Mouse (Mus musculus) olfactory bulb, adult 2 months (tissue): ENCODE measurements around the gene Hs3st3b1.

Source experiments
- CTCF ChIP-seq: fragments of 200-500 bp; IDR thresholded peaks from 2 replicates; pipeline ENCODE4 v1.5.1; 2012; ENCODE audit warnings: low read depth, mild to moderate bottlenecking, low read length, moderate library complexity; ENCODE audit not compliant: insufficient read depth
- POLR2A ChIP-seq: fragments of 200-500 bp; IDR thresholded peaks from 2 replicates; pipeline ENCODE4 v1.6.1; 2012; ENCODE audit warnings: mild to moderate bottlenecking, low read depth, low read length, moderate library complexity; ENCODE audit not compliant: insufficient read depth

DNA sequence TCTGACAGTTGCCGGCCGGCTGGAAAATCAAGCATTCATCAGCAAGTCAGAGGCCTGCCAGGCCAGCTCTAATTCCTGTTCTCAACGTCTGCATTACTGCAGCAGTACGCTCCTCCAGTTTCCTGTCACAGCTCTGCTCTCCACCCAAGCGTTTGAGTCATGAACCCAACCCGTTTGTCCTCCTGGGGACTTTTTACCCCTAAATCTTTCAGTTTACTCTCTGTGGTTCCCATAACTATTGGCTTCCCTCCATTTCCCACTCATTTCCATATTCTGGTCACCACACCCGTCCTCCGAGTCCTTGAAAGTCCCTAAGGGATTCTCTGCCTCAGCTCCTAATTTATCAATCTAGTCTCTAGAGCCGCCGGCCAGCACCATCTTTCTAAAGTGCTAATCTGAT, 42.8 kb downstream of the Hs3st3b1 start:
- TF ChIP-seq CTCF (no peak), POLR2A (no peak)
